Mouse (Mus musculus) left cerebral cortex, adult 8-10 months (tissue): Measurements from ENCODE around the gene Mrap2. TPM values are rescaled to one million over a fixed set of nuclear protein-coding genes. Genes with fewer than 3 reads are reported as not detected.
A peak's percentile ranks its signal among the peaks of the same experiment; 100 is the strongest.

Experiments used
- DNase-seq, 2 experiments: peaks; one replicate each; pipeline ENCODE4 v3.0.0; 2022; ENCODE audit warnings: low spot score in 2 of 2
- total RNA-seq, 4 experiments: library from RNA; stranded (reverse); gene quantifications; 2 replicates each; pipeline ENCODE4 v1.2.4; 2022

Mrap2 gene
- total RNA-seq, 4 experiments from 2014 or later, result 7.3 to 8.2 (median 7.9) TPM

GRCm38 (mm10) chr9:87171517-87171916 is 27.4 kb downstream of the Mrap2 start:
- no peak for DNase-seq

GRCm38 (mm10) chr9:87178534-87178933 is 34.4 kb downstream of the Mrap2 start:
- no peak for DNase-seq

- DNase-seq, result no peak
Observed at GRCm38 (mm10) chr9:87182231-87182630, 38.1 kb downstream of the Mrap2 start.

- no peak for DNase-seq
Observed at GRCm38 (mm10) chr9:87187336-87187735, 43.2 kb downstream of the Mrap2 start.

GRCm38 (mm10) chr9:87193721-87194120 is 49.6 kb downstream of the Mrap2 start:
- no peak for DNase-seq

GRCm38 (mm10) chr9:87197277-87197676 is 53.2 kb downstream of the Mrap2 start:
- no peak for DNase-seq

- DNase-seq, result no peak
Observed at GRCm38 (mm10) chr9:87198036-87198435, 53.9 kb downstream of the Mrap2 start.

- no peak for DNase-seq
Observed at GRCm38 (mm10) chr9:87200426-87200825, 56.3 kb downstream of the Mrap2 start.

- no peak for DNase-seq
Observed at GRCm38 (mm10) chr9:87200919-87201318, 56.8 kb downstream of the Mrap2 start.

GRCm38 (mm10) chr9:87202431-87202830 is 58.3 kb downstream of the Mrap2 start:
- peak in 1 of 2 experiments; percentile 33 for DNase-seq

- DNase-seq, result no peak
Observed at GRCm38 (mm10) chr9:87210830-87211339, 66.8 kb downstream of the Mrap2 start.

GRCm38 (mm10) chr9:87213204-87213603 is 69.1 kb downstream of the Mrap2 start:
- no peak for DNase-seq

Other genes with a start within 250 kb of the Mrap2 start
- 10 to 100 TPM in 1 of 4 experiments, 1 to 10 TPM in 3; 8.4 to 11.0 (median 8.9) TPM for gene Ripply2, start 128.8 kb upstream of the Mrap2 start, total RNA-seq
- gene Cyb5r4, start 122.3 kb upstream of the Mrap2 start, total RNA-seq, result 10 to 100 TPM; 29.5 to 39.4 (median 34.9) TPM
- gene Cep162, start 111.2 kb downstream of the Mrap2 start, total RNA-seq, result 10 to 100 TPM in 2 of 4 experiments, 1 to 10 TPM in 2; 8.1 to 12.1 (median 9.8) TPM